Mouse (Mus musculus) liver, embryonic 11.5 days (tissue): ENCODE measurements at regions not wholly inside any gene's neighbourhood (a gene's known extent, or its start where the extent isn't known, plus 50 kb on each side); places are given as distances from the start of the nearest gene placed in this dataset.

Experiments
- ATAC-seq: fragments of 200-750 bp; cut with Nextera tagmentation; replicated peaks from 2 replicates; pipeline ENCODE4 v1.8.0; 2017; ENCODE audit warnings: moderate number of reproducible peaks, mild to moderate bottlenecking, moderate TSS enrichment, moderate library complexity; ENCODE audit not compliant: low FRiP score
- DNase-seq: peaks from one replicate; pipeline ENCODE4 v3.0.0-alpha.2; 2017; ENCODE audit warnings: low spot score
- H3K27ac ChIP-seq: fragments of 300-500 bp; sonication (generic); 2 replicates; pipeline ENCODE4 v1.5.1; 2014; ENCODE audit warnings: mild to moderate bottlenecking, low read depth, low read length, control low read depth
- H3K27me3 ChIP-seq: fragments of 300-500 bp; sonication (generic); replicated peaks from 2 replicates; pipeline ENCODE4 v1.6.1; 2014; ENCODE audit warnings: low read length, mixed read lengths; ENCODE audit not compliant: control insufficient read depth, insufficient read depth
- H3K36me3 ChIP-seq: fragments of 300-500 bp; sonication (generic); 2 replicates; pipeline ENCODE4 v1.6.1; 2014; ENCODE audit warnings: mild to moderate bottlenecking, low read length, moderate library complexity, mixed read lengths; ENCODE audit not compliant: control insufficient read depth, insufficient read depth
- H3K4me1 ChIP-seq: fragments of 300-500 bp; sonication (generic); replicated peaks from 2 replicates; pipeline ENCODE4 v1.6.1; 2014; ENCODE audit warnings: low read length, mixed read lengths; ENCODE audit not compliant: control insufficient read depth, insufficient read depth
- H3K4me2 ChIP-seq: fragments of 300-500 bp; sonication (generic); 2 replicates; pipeline ENCODE4 v1.6.1; 2014; ENCODE audit warnings: mild to moderate bottlenecking, control low read depth, moderate library complexity
- H3K4me3 ChIP-seq: fragments of 300-500 bp; sonication (generic); 2 replicates; pipeline ENCODE4 v1.5.1; 2014; ENCODE audit warnings: low read depth, low read length, control low read depth
- H3K9ac ChIP-seq: fragments of 300-500 bp; sonication (generic); 2 replicates; pipeline ENCODE4 v1.6.1; 2014; ENCODE audit warnings: low read depth, low read length, control low read depth
- H3K9me3 ChIP-seq: fragments of 300-500 bp; sonication (generic); 2 replicates; pipeline ENCODE4 v1.6.1; 2016; ENCODE audit warnings: low read length, inconsistent platforms, mixed read lengths; ENCODE audit not compliant: control insufficient read depth
- WGBS: fragments of 180-500 bp; shearing (Covaris S2); extraction: QIAGEN DNeasy Blood & Tissue Kit; methylation state at CpG from one replicate; pipeline ENCODE4 v1.1.7; 2014; 5-methylcytosine and 5-hydroxymethylcytosine counted together

DNA sequence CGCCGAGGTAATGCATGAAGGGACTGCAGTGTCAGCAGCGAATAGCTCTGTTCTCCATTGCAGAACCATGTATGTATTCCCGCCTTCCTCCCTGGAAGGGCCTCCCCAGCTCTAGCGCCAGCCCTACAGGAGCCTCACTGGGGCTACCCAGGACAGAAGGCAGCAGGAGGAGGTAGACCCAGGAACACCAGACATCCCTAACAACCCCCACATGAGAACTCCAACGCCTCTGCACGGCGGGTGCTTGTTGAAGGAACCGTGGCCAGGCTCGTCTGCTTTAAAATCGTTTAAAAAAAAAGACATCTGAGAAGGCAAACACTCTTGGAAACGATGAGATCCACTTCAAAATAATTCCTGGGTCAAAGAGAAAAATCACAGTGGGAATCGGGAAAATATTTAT is 194.3 kb downstream of the Mroh4 start:
- Histone ChIP-seq H3K36me3 (no peaks in the 10 kb centered on the region), H3K27ac (no peak overlapping the region), H3K9me3 (no peaks in the 10 kb centered on the region), H3K27me3 (no peaks in the 10 kb centered on the region), H3K4me1 (no peaks in the 10 kb centered on the region), H3K4me3 (no peak overlapping the region), H3K9ac (no peak overlapping the region), H3K4me2 (no peak overlapping the region)
- 69% methylated on average over 13 of the region's 13 CpGs for WGBS
- ATAC-seq = no peak
- DNase-seq = no peak

DNA sequence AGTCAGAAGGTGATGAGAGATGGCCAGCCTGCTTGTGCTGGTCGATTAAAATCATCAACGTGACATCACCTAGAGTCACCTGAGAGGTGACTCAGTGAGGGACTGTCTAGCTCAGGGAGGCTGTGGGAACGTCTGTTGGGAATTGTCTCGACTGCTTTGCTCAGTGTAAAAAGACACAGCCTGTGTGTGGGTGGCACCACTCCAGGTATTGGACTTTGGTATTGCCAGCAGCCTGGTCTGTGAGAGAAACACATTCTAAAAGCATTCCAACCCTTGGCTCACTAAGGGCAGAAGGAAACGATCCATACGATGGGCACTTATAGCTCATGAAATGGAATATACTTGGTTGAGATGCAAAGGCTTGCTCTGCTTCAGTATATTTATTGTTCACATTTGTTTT is 209.2 kb downstream of the Mroh4 start:
- H3K4me1 ChIP-seq = no peaks in the 10 kb centered on the region
- DNase-seq (no peak), ATAC-seq (no peak)
- H3K36me3 ChIP-seq = no peaks in the 10 kb centered on the region
- no peaks in the 10 kb centered on the region for H3K27me3 ChIP-seq
- 80% methylated on average over 6 of the region's 6 CpGs for WGBS
- no peaks in the 10 kb centered on the region for H3K9me3 ChIP-seq
- no peak overlapping the region for H3K4me3 ChIP-seq
- no peak overlapping the region for H3K27ac ChIP-seq
- H3K4me2 ChIP-seq = no peak overlapping the region
- H3K9ac ChIP-seq = no peak overlapping the region

DNA sequence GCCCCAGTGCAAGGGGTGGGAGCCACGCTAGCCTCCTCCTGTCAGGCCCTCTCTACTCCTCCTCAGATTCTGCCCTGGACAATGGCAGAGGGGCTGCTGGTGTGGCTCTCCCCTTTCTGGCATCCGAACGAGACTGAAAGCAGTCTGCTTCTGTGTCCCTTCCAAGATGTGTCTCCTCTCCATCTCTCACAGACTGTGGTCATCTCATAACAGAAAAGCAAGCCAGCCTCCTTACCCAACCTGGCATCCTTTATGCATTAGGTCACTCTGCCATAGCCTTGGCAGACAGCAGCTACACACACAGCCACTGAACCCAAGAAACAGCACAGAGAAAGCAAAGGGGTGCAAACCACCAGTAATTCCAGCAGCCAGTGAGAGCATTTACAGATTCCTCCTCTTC is 213.2 kb downstream of the Mroh4 start:
- Histone ChIP-seq H3K9ac (no peak overlapping the region), H3K4me3 (no peak overlapping the region), H3K27me3 (no peaks in the 10 kb centered on the region), H3K27ac (no peak overlapping the region), H3K4me2 (no peak overlapping the region), H3K36me3 (no peaks in the 10 kb centered on the region), H3K9me3 (no peaks in the 10 kb centered on the region), H3K4me1 (no peaks in the 10 kb centered on the region)
- ATAC-seq (no peak), DNase-seq (no peak)
- 65% methylated on average over 3 of the region's 3 CpGs for WGBS

DNA sequence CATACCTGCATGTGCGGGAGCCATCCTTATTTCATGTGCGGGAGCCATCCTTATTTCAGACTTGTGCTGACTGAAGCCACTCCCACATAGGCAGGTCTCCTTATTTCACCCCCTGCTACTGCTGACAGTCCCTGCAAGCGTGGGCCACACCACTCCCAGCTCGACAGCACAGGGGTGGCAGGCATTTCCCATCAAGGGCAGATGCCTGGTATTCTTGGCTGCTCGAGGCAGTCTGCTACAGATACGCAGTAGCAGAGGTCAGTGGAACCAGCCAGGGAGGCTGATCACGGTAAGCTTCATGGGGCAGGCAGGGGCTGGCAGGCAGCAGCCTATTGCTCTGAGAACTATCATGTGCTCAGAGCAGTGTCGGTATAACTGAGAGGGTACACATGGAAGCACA is 215.6 kb downstream of the Mroh4 start:
- Histone ChIP-seq H3K4me3 (no peak overlapping the region), H3K4me1 (no peaks in the 10 kb centered on the region), H3K27me3 (no peaks in the 10 kb centered on the region), H3K27ac (no peak overlapping the region), H3K4me2 (no peak overlapping the region), H3K9ac (no peak overlapping the region), H3K36me3 (no peaks in the 10 kb centered on the region), H3K9me3 (no peaks in the 10 kb centered on the region)
- WGBS = 76% methylated on average over 8 of the region's 8 CpGs
- DNase-seq (no peak), ATAC-seq (no peak)

DNA sequence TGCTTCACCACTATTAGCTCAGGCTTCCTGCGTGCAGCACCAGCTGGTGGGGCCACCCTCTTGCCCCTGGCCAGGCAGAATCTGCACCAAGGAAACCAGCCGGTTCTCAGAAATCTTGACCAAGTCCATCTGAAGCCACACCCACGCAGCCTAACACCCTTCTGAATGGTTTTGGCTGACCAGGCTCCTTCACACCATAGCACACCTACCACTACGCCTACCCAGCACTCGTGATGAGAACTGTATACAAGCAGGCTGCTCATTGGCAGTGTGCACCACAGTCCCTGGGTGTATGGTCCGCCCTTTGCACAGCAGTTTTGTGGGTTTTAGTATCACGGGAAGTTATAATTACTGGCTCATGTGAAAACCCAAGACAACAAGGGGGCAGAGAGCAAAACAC is 217.5 kb downstream of the Mroh4 start:
- H3K36me3 ChIP-seq = no peaks in the 10 kb centered on the region
- DNase-seq (no peak), ATAC-seq (no peak)
- H3K4me1 ChIP-seq = no peaks in the 10 kb centered on the region
- H3K27me3 ChIP-seq = no peaks in the 10 kb centered on the region
- WGBS = 74% methylated on average over 7 of the region's 7 CpGs
- no peak overlapping the region for H3K4me3 ChIP-seq
- no peak overlapping the region for H3K4me2 ChIP-seq
- H3K9me3 ChIP-seq = no peaks in the 10 kb centered on the region
- no peak overlapping the region for H3K9ac ChIP-seq
- H3K27ac ChIP-seq = no peak overlapping the region

- Histone ChIP-seq H3K9ac (no peak overlapping the region), H3K4me2 (no peak overlapping the region), H3K4me1 (no peaks in the 10 kb centered on the region), H3K36me3 (no peaks in the 10 kb centered on the region), H3K4me3 (no peak overlapping the region), H3K9me3 (no peaks in the 10 kb centered on the region), H3K27ac (no peak overlapping the region), H3K27me3 (no peaks in the 10 kb centered on the region)
- WGBS = 52% methylated on average over 10 of the region's 10 CpGs
- no peak for DNase-seq
- ATAC-seq = no peak
Observed at GRCm38 (mm10) chr15:74413217-74413616, 222.9 kb downstream of the Mroh4 start.

DNA sequence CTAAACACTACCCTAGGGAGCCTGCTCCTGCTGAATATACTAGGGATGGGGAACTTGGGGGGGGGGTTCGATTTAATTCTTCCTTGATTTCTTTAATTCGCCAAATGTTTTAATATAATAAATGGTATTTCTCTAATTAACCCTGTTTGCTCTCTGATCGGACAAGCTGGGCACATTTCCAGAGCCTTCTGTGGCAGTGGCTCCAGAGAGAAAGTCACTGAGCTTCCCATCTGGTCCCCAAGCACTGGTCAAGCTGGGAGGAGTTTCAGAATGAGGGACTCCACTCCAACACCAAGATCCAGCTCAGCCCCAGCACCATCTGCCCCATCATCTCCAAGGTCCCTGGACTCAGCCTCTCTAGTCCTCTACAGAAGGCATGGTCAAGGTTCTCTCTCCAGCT is 223.9 kb downstream of the Mroh4 start:
- WGBS = 78% methylated on average over 3 of the region's 3 CpGs
- Histone ChIP-seq H3K4me3 (no peak overlapping the region), H3K27me3 (no peaks in the 10 kb centered on the region), H3K9me3 (no peaks in the 10 kb centered on the region), H3K4me1 (no peaks in the 10 kb centered on the region), H3K36me3 (no peaks in the 10 kb centered on the region), H3K9ac (no peak overlapping the region), H3K27ac (no peak overlapping the region), H3K4me2 (no peak overlapping the region)
- no peak for ATAC-seq
- DNase-seq = no peak

DNA sequence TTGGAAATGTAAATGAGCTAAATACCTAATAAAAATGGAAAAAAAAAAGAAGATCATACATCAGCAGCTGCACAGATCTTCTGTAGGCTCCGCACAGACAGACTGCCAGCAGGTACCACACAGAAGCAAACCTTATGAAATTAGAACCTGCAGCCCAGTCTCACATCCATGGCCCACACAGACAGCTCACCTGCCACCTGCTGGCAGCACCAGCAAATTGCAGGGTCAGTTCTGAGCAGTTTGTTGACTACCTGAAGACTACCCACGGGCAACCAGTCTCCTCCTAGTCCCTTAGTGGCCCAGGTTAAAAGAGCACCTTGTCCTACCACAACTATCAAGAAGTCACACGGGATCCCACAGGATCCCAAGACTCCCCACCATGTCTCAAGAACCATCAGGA is 225.1 kb downstream of the Mroh4 start:
- DNase-seq (no peak), ATAC-seq (no peak)
- no peaks in the 10 kb centered on the region for H3K36me3 ChIP-seq
- H3K4me2 ChIP-seq = no peak overlapping the region
- 62% methylated on average over 3 of the region's 3 CpGs for WGBS
- H3K9ac ChIP-seq = no peak overlapping the region
- H3K9me3 ChIP-seq = no peaks in the 10 kb centered on the region
- no peak overlapping the region for H3K4me3 ChIP-seq
- no peak overlapping the region for H3K27ac ChIP-seq
- no peaks in the 10 kb centered on the region for H3K4me1 ChIP-seq
- H3K27me3 ChIP-seq = no peaks in the 10 kb centered on the region

GRCm38 (mm10) chr15:74404866-74405265 is 231.3 kb downstream of the Mroh4 start:
- Histone ChIP-seq H3K9ac (no peak overlapping the region), H3K27ac (no peak overlapping the region), H3K4me1 (no peaks in the 10 kb centered on the region), H3K27me3 (no peaks in the 10 kb centered on the region), H3K4me3 (no peak overlapping the region), H3K9me3 (no peaks in the 10 kb centered on the region), H3K36me3 (no peaks in the 10 kb centered on the region), H3K4me2 (no peak overlapping the region)
- WGBS = 74% methylated on average over 6 of the region's 6 CpGs
- no peak for DNase-seq
- ATAC-seq = no peak
